ENCODE assay signal across 17 mouse cellular contexts in the genomic region with DNA sequence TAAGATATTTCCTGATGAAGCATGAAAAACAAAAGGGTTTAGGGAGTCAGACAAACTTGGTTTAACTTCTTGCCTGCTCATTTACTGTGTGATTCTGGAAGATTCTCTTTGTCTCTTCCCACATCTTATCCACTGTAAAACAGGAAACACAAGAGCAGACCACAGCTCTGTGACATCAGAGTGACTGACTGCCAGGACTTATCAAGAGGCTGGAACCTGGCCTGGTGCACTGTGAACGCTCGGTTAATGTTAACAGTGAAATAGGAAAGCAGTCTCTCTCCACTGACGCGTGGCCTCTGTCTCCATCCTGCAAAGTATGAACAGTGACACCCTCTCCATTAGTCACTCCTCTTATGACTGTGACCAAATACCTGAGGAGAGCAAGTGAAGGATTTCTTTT.
DNase-seq lines count a peak whose midpoint lies in the region; ATAC-seq and TF ChIP-seq lines count a peak whose summit lies in the region.
"Had no signal": no experiment of that assay in that cellular context is flagged by ENCODE, and none has a peak within 500 bp of the region (broad histone marks: within the 10 kb centered on the region; RNA-seq: fewer than 3 reads in every experiment).

No protein-coding gene starts in this region.

- WGBS in heart, embryonic 16.5 days = 23% methylated on average over 4 of the region's 4 CpGs
- 24% methylated on average over 4 of the region's 4 CpGs for WGBS in heart, embryonic 12.5 days
- 28% methylated on average over 4 of the region's 4 CpGs for WGBS in liver, postnatal 0 days (ENCODE audit: insufficient replicate concordance)

- 0 out of 2 replicates have a peak, but pooled peaks have one; percentile 29 for ATAC-seq in heart, embryonic 16.5 days (replicated peaks; ENCODE audit: extremely low read depth, insufficient read depth, low FRiP score)
- no peak for ATAC-seq in heart, embryonic 12.5 days (ENCODE audit: insufficient number of reproducible peaks, low FRiP score)
- ATAC-seq in liver, postnatal 0 days = no peak
- ATAC-seq: forebrain, embryonic 16.5 days; intestine, postnatal 0 days; lung, postnatal 0 days had no signal

- H3K4me1 ChIP-seq in heart, embryonic 16.5 days (ENCODE audit: control insufficient read depth, insufficient read depth, low read length) = peaks cover 5% of the 10 kb centered on the region; the same call in 1 of the 2 replicates
- H3K4me1 ChIP-seq in heart, embryonic 12.5 days (replicated peaks) = 0 out of 2 replicates have a peak, but pooled peaks cover 5% of the 10 kb centered on the region
- H3K4me1 ChIP-seq in liver, postnatal 0 days (ENCODE audit: insufficient read depth) = no peaks in the 10 kb centered on the region

- no peak overlapping the region for H3K27ac ChIP-seq in heart, embryonic 16.5 days (ENCODE audit: low read length)
- H3K27ac ChIP-seq in heart, embryonic 12.5 days (ENCODE audit: poor library complexity, severe bottlenecking) = no peak overlapping the region
- H3K27ac ChIP-seq in liver, postnatal 0 days (ENCODE audit: low read depth) = no peak overlapping the region
- H3K27ac ChIP-seq in gastrocnemius, adult 2 months = no peak overlapping the region
- H3K27ac ChIP-seq: embryonic facial prominence, embryonic 13.5 days; hindbrain, embryonic 15.5 days; kidney, postnatal 0 days; neural tube, embryonic 13.5 days had no signal

- no peaks in the 10 kb centered on the region for H3K27me3 ChIP-seq in heart, embryonic 16.5 days (ENCODE audit: control insufficient read depth, insufficient read depth, low read length)
- H3K27me3 ChIP-seq in heart, embryonic 12.5 days (replicated peaks) = no peaks in the 10 kb centered on the region
- H3K27me3 ChIP-seq in liver, postnatal 0 days (ENCODE audit: insufficient read depth, low read length) = no peaks in the 10 kb centered on the region
- H3K27me3 ChIP-seq: embryonic facial prominence, embryonic 13.5 days; hindbrain, embryonic 15.5 days; neural tube, embryonic 13.5 days had no signal

- TF ChIP-seq EP300 in liver, postnatal 0 days (IDR thresholded peaks at IDR 0.05; ENCODE audit: low read depth) = 0 out of 2 replicates have a peak, but pooled peaks have one; percentile 5

- TF ChIP-seq CTCF in liver, postnatal 0 days (IDR thresholded peaks at IDR 0.05; ENCODE audit: low read depth) = no peak
- no peak for TF ChIP-seq CTCF in gastrocnemius, adult 2 months (IDR thresholded peaks at IDR 0.05)

- DNase-seq in MEL-GATA-1-ER (ENCODE audit: extremely low read depth, low read depth) = peak; percentile 85
- peak; percentile 50 for DNase-seq in heart, postnatal 4 days
- DNase-seq in liver, postnatal 0 days = no peak
- DNase-seq in neural tube, embryonic 10.5 days (ENCODE audit: extremely low spot score, low spot score) = no peak
- DNase-seq in lung, postnatal 14 days = no peak
- no peak for DNase-seq in gastrocnemius, adult 2 months
- DNase-seq: adrenal gland, adult 2 months; layer of hippocampus, adult 9-11 months had no signal

- intact Hi-C loops in gastrocnemius, adult 2 months (cut with DNase I) = no loop called here

- no peak overlapping the region for H3K9ac ChIP-seq in heart, embryonic 16.5 days (ENCODE audit: low read length)
- no peak overlapping the region for H3K9ac ChIP-seq in heart, embryonic 12.5 days
- no peak overlapping the region for H3K9ac ChIP-seq in liver, postnatal 0 days (replicated peaks)
- H3K9ac ChIP-seq: embryonic facial prominence, embryonic 13.5 days; hindbrain, embryonic 15.5 days; neural tube, embryonic 13.5 days had no signal

- H3K4me3 ChIP-seq in heart, embryonic 16.5 days (ENCODE audit: low read length) = no peak overlapping the region
- H3K4me3 ChIP-seq in heart, embryonic 12.5 days = no peak overlapping the region
- H3K4me3 ChIP-seq in liver, postnatal 0 days (ENCODE audit: low read depth, low read length) = no peak overlapping the region
- no peak overlapping the region for H3K4me3 ChIP-seq in gastrocnemius, adult 2 months
- H3K4me3 ChIP-seq: embryonic facial prominence, embryonic 13.5 days; hindbrain, embryonic 15.5 days; neural tube, embryonic 13.5 days had no signal

- no peaks in the 10 kb centered on the region for H3K9me3 ChIP-seq in heart, embryonic 16.5 days (replicated peaks; ENCODE audit: control insufficient read depth, low read length)
- H3K9me3 ChIP-seq in heart, embryonic 12.5 days (replicated peaks) = no peaks in the 10 kb centered on the region
- H3K9me3 ChIP-seq in liver, postnatal 0 days (ENCODE audit: low read length) = no peaks in the 10 kb centered on the region
- H3K9me3 ChIP-seq: embryonic facial prominence, embryonic 13.5 days; hindbrain, embryonic 15.5 days; neural tube, embryonic 13.5 days had no signal

- H3K36me3 ChIP-seq in heart, embryonic 16.5 days (ENCODE audit: control insufficient read depth, insufficient read depth) = no peaks in the 10 kb centered on the region
- no peaks in the 10 kb centered on the region for H3K36me3 ChIP-seq in heart, embryonic 12.5 days
- H3K36me3 ChIP-seq in liver, postnatal 0 days (replicated peaks; ENCODE audit: insufficient read depth, low read length) = no peaks in the 10 kb centered on the region
- H3K36me3 ChIP-seq: embryonic facial prominence, embryonic 13.5 days; hindbrain, embryonic 15.5 days; neural tube, embryonic 13.5 days had no signal

- H3K4me2 ChIP-seq in heart, embryonic 16.5 days (ENCODE audit: low read depth, low read length) = no peak overlapping the region
- H3K4me2 ChIP-seq in heart, embryonic 12.5 days = no peak overlapping the region
- no peak overlapping the region for H3K4me2 ChIP-seq in liver, postnatal 0 days (ENCODE audit: low read depth, low read length)
- H3K4me2 ChIP-seq: embryonic facial prominence, embryonic 13.5 days; hindbrain, embryonic 15.5 days; neural tube, embryonic 13.5 days had no signal

Comparison
In these comparisons a context has a peak if more than half of its experiments do, and no peak if none do; other contexts are left out.
1. DNase-seq: peak in MEL-GATA-1-ER (single experiment) and heart, postnatal 4 days (single experiment); none in liver, postnatal 0 days (single experiment), neural tube, embryonic 10.5 days (single experiment), lung, postnatal 14 days (single experiment) and gastrocnemius, adult 2 months (single experiment).